Mouse (Mus musculus) yolk sac, embryonic 10.5 days (tissue): ENCODE measurements around the gene Ankrd63.

Experiments
- DNase-seq: peaks from one replicate; pipeline ENCODE4 v3.0.0-alpha.2; 2017; ENCODE audit warnings: low spot score

Ankrd63 gene

GRCm38 (mm10) chr2:118726873-118727272, 23.1 kb upstream of the Ankrd63 start:
- DNase-seq, result no peak

GRCm38 (mm10) chr2:118725511-118725910, 21.7 kb upstream of the Ankrd63 start:
- DNase-seq, result no peak

GRCm38 (mm10) chr2:118723693-118724486, 20.1 kb upstream of the Ankrd63 start:
- DNase-seq, result no peak

DNA sequence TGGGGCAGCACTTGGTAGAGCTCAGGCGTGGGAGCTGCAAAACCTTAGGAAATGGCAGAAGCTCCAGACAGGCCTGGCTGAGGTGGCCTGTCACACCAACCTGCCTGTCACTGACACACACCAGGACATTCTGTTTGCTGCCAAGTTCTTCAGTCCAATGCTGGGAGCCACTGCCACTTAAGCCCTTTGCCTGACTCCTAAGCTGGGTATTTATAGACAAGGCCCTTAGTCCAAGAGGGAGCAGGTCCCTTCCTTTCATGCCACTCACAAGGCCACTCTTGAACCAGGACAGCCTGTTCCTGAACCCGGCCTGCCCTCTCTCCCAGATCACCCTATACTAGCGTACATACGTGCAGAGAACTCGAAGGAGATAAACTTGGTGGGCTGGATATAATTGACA, 12.9 kb upstream of the Ankrd63 start:
- no peak for DNase-seq

- no peak for DNase-seq
These were observed 10.5 kb upstream of the Ankrd63 start for GRCm38 (mm10) chr2:118714230-118714629.

GRCm38 (mm10) chr2:118713631-118714030, 9.9 kb upstream of the Ankrd63 start:
- DNase-seq, result no peak

DNA sequence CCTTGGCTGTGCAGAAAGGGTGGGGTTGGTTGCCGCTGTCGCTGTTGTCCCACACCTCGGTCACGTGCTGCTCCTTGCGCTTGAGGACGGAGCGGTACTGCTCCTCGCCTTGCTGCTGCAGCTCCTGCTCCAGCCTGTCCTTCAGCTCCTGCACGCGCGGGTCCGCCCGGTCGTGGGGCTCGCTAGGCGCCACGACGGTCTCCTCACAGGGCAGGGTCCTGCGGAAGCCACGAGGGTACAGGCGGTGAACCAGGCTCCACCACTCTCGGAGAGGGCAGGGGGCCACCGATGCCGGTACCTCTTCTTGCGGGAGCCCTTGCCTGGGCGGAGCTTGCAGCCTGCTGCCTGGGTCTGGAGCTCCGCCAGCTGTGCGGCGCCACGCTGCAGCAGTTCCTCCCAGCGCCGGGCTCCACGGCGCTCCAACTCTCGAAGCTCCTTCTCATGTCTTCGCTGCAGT, 7.3 kb upstream of the Ankrd63 start:
- peak; percentile 65 for DNase-seq

DNA sequence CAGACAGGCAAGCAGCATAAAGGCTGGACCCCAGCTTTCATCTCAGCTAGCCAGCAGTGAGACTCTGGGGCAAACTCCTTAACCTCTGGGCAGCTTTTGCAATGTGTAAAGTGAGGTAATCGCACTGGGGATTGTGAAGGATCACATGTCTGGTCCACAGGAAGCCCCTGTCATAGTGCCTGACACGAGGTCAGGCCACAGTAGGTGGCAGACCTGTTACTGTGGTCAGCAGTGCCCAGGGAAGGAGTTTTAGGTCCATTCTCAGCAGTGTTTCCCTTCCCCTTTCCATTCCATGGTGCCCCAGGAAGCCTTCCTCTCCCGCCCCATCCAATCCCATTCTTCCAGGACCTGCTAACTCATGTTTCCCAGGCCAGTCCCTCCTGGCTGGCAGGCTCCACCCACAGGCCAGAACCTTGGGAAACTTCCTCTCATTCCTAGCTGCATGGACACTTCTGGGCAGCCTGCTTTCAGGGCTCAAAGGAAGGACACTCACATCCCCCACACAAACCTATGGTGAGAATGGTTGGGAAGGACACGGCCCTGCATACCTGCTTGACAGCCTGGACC, 6.0 kb upstream of the Ankrd63 start:
- DNase-seq, result no peak

GRCm38 (mm10) chr2:118708472-118708871, 4.7 kb upstream of the Ankrd63 start:
- DNase-seq, result no peak

- DNase-seq, result no peak
These were observed 2.7 kb upstream of the Ankrd63 start for GRCm38 (mm10) chr2:118706436-118706835.

- peak; percentile 36 for DNase-seq
These were observed 641 bp downstream of the Ankrd63 start for GRCm38 (mm10) chr2:118702883-118703761.

GRCm38 (mm10) chr2:118701971-118702882, 1.5 kb downstream of the Ankrd63 start:
- DNase-seq, result no peak

GRCm38 (mm10) chr2:118701161-118701560, 2.6 kb downstream of the Ankrd63 start:
- no peak for DNase-seq

- peak; percentile 50 for DNase-seq
These were observed 3.3 kb downstream of the Ankrd63 start for GRCm38 (mm10) chr2:118700179-118701062.

DNA sequence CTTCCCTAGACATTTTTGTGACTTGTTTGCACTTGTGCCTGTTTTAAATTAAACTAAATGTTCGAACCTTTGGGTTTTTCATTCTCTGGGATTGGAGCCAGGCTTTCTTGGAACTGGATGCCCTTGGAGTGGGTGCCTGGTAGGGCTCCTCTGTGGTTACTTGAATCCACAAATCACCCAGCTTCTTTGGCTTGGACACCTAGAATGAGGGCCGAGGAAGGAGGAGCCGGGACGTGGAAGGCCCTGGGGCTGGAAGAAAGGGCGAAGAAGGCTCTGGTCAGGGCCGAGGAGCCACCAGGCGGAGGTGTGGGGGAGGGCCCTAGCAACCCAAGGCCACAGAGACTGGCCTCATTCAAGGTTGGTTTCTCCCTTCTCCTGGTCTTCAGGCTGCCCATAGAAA, 5.8 kb downstream of the Ankrd63 start:
- DNase-seq, result no peak

GRCm38 (mm10) chr2:118697311-118697877, 6.4 kb downstream of the Ankrd63 start:
- DNase-seq, result no peak

GRCm38 (mm10) chr2:118696451-118697308, 7.1 kb downstream of the Ankrd63 start:
- peak; percentile 73 for DNase-seq

- peak; percentile 55 for DNase-seq
These were observed 8.0 kb downstream of the Ankrd63 start for GRCm38 (mm10) chr2:118695677-118696232.
